Comparison of ENCODE assay signal across 8 mouse cellular contexts in genomic region chr7:45340066-45340442, GRCm38 (mm10). TPM values are rescaled to one million over a fixed set of nuclear protein-coding genes. Genes with fewer than 3 reads are reported as not detected.
DNase-seq lines count a peak whose midpoint lies in the region; ATAC-seq and TF ChIP-seq lines count a peak whose summit lies in the region.

No protein-coding gene starts in this region.

- peak overlapping the region; percentile 46; the same call in 1 of the 2 replicates for H3K4me3 ChIP-seq in heart, adult 2 months
- peak overlapping the region; percentile 79 for H3K4me3 ChIP-seq in E14TG2a.4 (replicated peaks; ENCODE audit: low read length)
- H3K4me3 ChIP-seq in hindbrain, embryonic 11.5 days (ENCODE audit: low read depth, low read length), result peak overlapping the region; percentile 47

- no peaks in the 10 kb centered on the region for H3K79me2 ChIP-seq in heart, adult 2 months (replicated peaks; ENCODE audit: control insufficient read depth, insufficient read depth, low read length)

- ATAC-seq in hindbrain, embryonic 11.5 days (ENCODE audit: low FRiP score), result no peak
- ATAC-seq in megakaryocyte-erythroid progenitor cell, adult 5-6 weeks (replicated peaks; ENCODE audit: low FRiP score, low TSS enrichment, poor library complexity, severe bottlenecking), result peak; percentile 0; the same call in 1 of the 2 replicates

- H3K9ac ChIP-seq in heart, adult 2 months (ENCODE audit: low read depth, low read length), result 0 out of 2 replicates have a peak overlapping the region, but pooled peaks have one; percentile 8
- peak overlapping the region; percentile 45; the same call in 1 of the 2 replicates for H3K9ac ChIP-seq in hindbrain, embryonic 11.5 days (ENCODE audit: low read depth, low read length)

- H3K4me1 ChIP-seq in heart, adult 2 months (ENCODE audit: control insufficient read depth, insufficient read depth, low read length), result peaks cover 13% of the 10 kb centered on the region
- peaks cover 77% of the 10 kb centered on the region for H3K4me1 ChIP-seq in E14TG2a.4 (replicated peaks; ENCODE audit: low read depth, low read length)
- H3K4me1 ChIP-seq in hindbrain, embryonic 11.5 days (replicated peaks; ENCODE audit: control insufficient read depth, insufficient read depth, low read length), result peaks cover 4% of the 10 kb centered on the region

- no peak overlapping the region; the same call in 1 of the 2 replicates for H3K27ac ChIP-seq in heart, adult 2 months
- 0 out of 2 replicates have a peak overlapping the region, but pooled peaks have one; percentile 17 for H3K27ac ChIP-seq in hindbrain, embryonic 11.5 days (ENCODE audit: low read depth, low read length)

- TF ChIP-seq POLR2A in heart, adult 2 months (IDR thresholded peaks at IDR 0.05; ENCODE audit: insufficient read depth, low read depth, low read length), result 0 out of 2 replicates have a peak, but pooled peaks have one; percentile 4

- no peaks in the 10 kb centered on the region for H3K27me3 ChIP-seq in heart, adult 2 months (ENCODE audit: control insufficient read depth, insufficient read depth, low read length)
- H3K27me3 ChIP-seq in E14TG2a.4 (ENCODE audit: insufficient read depth, low read length), result peaks cover 3% of the 10 kb centered on the region; the same call in 1 of the 2 replicates
- peaks cover 3% of the 10 kb centered on the region for H3K27me3 ChIP-seq in hindbrain, embryonic 11.5 days (ENCODE audit: control insufficient read depth, insufficient read depth, low read length)

- DNase-seq in heart, adult 2 months, result no peak
- DNase-seq in heart, adult 8-10 months (ENCODE audit: low spot score), result no peak
- DNase-seq in hindbrain, embryonic 11.5 days (ENCODE audit: low spot score), result no peak
- DNase-seq in urinary bladder, postnatal 36 days (ENCODE audit: low spot score in 2 of 2), result no peak
- DNase-seq in cerebellum, adult 11 months, result no peak
- DNase-seq in left cerebral cortex, adult 8-10 months (ENCODE audit: low spot score in 2 of 2), result no peak

- 18% methylated on average over 11 of the region's 11 CpGs for WGBS in heart, adult 2 months
- WGBS in hindbrain, embryonic 11.5 days, result 2% methylated on average over 11 of the region's 11 CpGs

- intact Hi-C loops in heart, adult 2 months (cut with DNase I), result loop anchor here (5.0 kb wide), 1 partner anchor 33 kb away; no protein-coding TSS in a partner anchor

- no peak for TF ChIP-seq EP300 in heart, adult 2 months (IDR thresholded peaks at IDR 0.05; ENCODE audit: insufficient read depth, low read depth, low read length)

- H3K4me2 ChIP-seq in hindbrain, embryonic 11.5 days (replicated peaks; ENCODE audit: low read depth, low read length), result peak overlapping the region; percentile 94

- no peaks in the 10 kb centered on the region for H3K36me3 ChIP-seq in heart, adult 2 months (ENCODE audit: control insufficient read depth, insufficient read depth, low read length)
- peaks cover 5% of the 10 kb centered on the region; the same call in 1 of the 2 replicates for H3K36me3 ChIP-seq in E14TG2a.4 (ENCODE audit: insufficient read depth, low read length)
- no peaks in the 10 kb centered on the region for H3K36me3 ChIP-seq in hindbrain, embryonic 11.5 days (ENCODE audit: control insufficient read depth, insufficient read depth, low read length)

- no peak for TF ChIP-seq CTCF in heart, adult 2 months (IDR thresholded peaks at IDR 0.05)
- TF ChIP-seq CTCF in E14TG2a.4 (conservative IDR thresholded peaks at IDR 0.05; ENCODE audit: low read length), result no peak

- H3K9me3 ChIP-seq in E14TG2a.4 (ENCODE audit: low read length), result peaks cover 8% of the 10 kb centered on the region; the same call in 1 of the 2 replicates
- no peaks in the 10 kb centered on the region for H3K9me3 ChIP-seq in hindbrain, embryonic 11.5 days (ENCODE audit: control insufficient read depth, low read length)

RNA-seq across cellular contexts. Expression of gene Hrc, which starts 5.0 kb away (rescaled TPM):
- total RNA-seq in heart, adult 2 months (2021), result 1,000 to 10,000 TPM in 1 of 2 experiments, 100 to 1,000 TPM in 1; 863 to 1,007 TPM
- 383 and 578 TPM in 2 replicates for polyA plus RNA-seq in heart, adult 2 months (2012; rRNA removed)
- total RNA-seq in heart, adult 8-10 months (2022), result 1,000 to 10,000 TPM; 1,032 to 1,216 (median 1,081) TPM
- polyA plus RNA-seq in hindbrain, embryonic 11.5 days (2014; fragmentation: Nextera tagmentation; extraction: Ambion mirVana), result 0.68 and 0.77 TPM in 2 replicates
- not detected in 2 replicates for total RNA-seq in megakaryocyte-erythroid progenitor cell, adult 5-6 weeks (2014; fragmentation: Nextera tagmentation)
- total RNA-seq in megakaryocyte-erythroid progenitor cell, adult 5-6 weeks (2017), result not detected in 2 replicates
- total RNA-seq in left cerebral cortex, adult 8-10 months (2022), result 1 to 10 TPM in 1 of 4 experiments, under 1 TPM in 3; 0.26 to 1.1 (median 0.78) TPM

RNA-seq across cellular contexts. Expression of gene Trpm4, which starts 6.5 kb away (rescaled TPM):
- total RNA-seq in heart, adult 2 months (2021), result 10 to 100 TPM; 21.0 to 21.4 TPM
- polyA plus RNA-seq in heart, adult 2 months (2012; rRNA removed), result 38.7 and 40.9 TPM in 2 replicates
- 10 to 100 TPM; 23.8 to 36.3 (median 25.4) TPM for total RNA-seq in heart, adult 8-10 months (2022)
- polyA plus RNA-seq in hindbrain, embryonic 11.5 days (2014; fragmentation: Nextera tagmentation; extraction: Ambion mirVana), result 5.2 and 6.9 TPM in 2 replicates
- 0.22 and 0.54 TPM in 2 replicates for total RNA-seq in megakaryocyte-erythroid progenitor cell, adult 5-6 weeks (2014; fragmentation: Nextera tagmentation)
- 0.11 TPM in 1 of 2 replicates, not detected in the other for total RNA-seq in megakaryocyte-erythroid progenitor cell, adult 5-6 weeks (2017)
- 10 to 100 TPM; 23.9 to 27.8 (median 25.1) TPM for total RNA-seq in left cerebral cortex, adult 8-10 months (2022)

RNA-seq across cellular contexts. Expression of gene Ppfia3, which starts 26.8 kb away (rescaled TPM):
- under 1 TPM; 0.11 to 0.26 TPM for total RNA-seq in heart, adult 2 months (2021)
- polyA plus RNA-seq in heart, adult 2 months (2012; rRNA removed), result 0.09 and 0.14 TPM in 2 replicates
- under 1 TPM; 0.11 to 0.33 (median 0.20) TPM for total RNA-seq in heart, adult 8-10 months (2022)
- polyA plus RNA-seq in hindbrain, embryonic 11.5 days (2014; fragmentation: Nextera tagmentation; extraction: Ambion mirVana), result 8.2 and 9.5 TPM in 2 replicates
- 0.42 TPM in 1 of 2 replicates, not detected in the other for total RNA-seq in megakaryocyte-erythroid progenitor cell, adult 5-6 weeks (2014; fragmentation: Nextera tagmentation)
- 0.80 TPM in 1 of 2 replicates, not detected in the other for total RNA-seq in megakaryocyte-erythroid progenitor cell, adult 5-6 weeks (2017)
- total RNA-seq in left cerebral cortex, adult 8-10 months (2022), result 100 to 1,000 TPM; 137 to 162 (median 150) TPM

RNA-seq across cellular contexts. Expression of gene Lin7b, which starts 30.3 kb away (rescaled TPM):
- total RNA-seq in heart, adult 2 months (2021), result 1 to 10 TPM; 1.0 to 1.6 TPM
- 2.3 and 3.4 TPM in 2 replicates for polyA plus RNA-seq in heart, adult 2 months (2012; rRNA removed)
- total RNA-seq in heart, adult 8-10 months (2022), result 1 to 10 TPM; 1.0 to 1.5 (median 1.3) TPM
- 0.92 and 1.7 TPM in 2 replicates for polyA plus RNA-seq in hindbrain, embryonic 11.5 days (2014; fragmentation: Nextera tagmentation; extraction: Ambion mirVana)
- total RNA-seq in megakaryocyte-erythroid progenitor cell, adult 5-6 weeks (2014; fragmentation: Nextera tagmentation), result 2.4 and 2.6 TPM in 2 replicates
- not detected in 2 replicates for total RNA-seq in megakaryocyte-erythroid progenitor cell, adult 5-6 weeks (2017)
- 100 to 1,000 TPM; 139 to 172 (median 159) TPM for total RNA-seq in left cerebral cortex, adult 8-10 months (2022)

RNA-seq across cellular contexts. Expression of gene Snrnp70, which starts 55.5 kb away (rescaled TPM):
- 10 to 100 TPM; 85.0 to 99.5 TPM for total RNA-seq in heart, adult 2 months (2021)
- 117 and 151 TPM in 2 replicates for polyA plus RNA-seq in heart, adult 2 months (2012; rRNA removed)
- total RNA-seq in heart, adult 8-10 months (2022), result 100 to 1,000 TPM in 1 of 4 experiments, 10 to 100 TPM in 3; 68.3 to 107 (median 86.7) TPM
- polyA plus RNA-seq in hindbrain, embryonic 11.5 days (2014; fragmentation: Nextera tagmentation; extraction: Ambion mirVana), result 76.5 and 114 TPM in 2 replicates
- total RNA-seq in megakaryocyte-erythroid progenitor cell, adult 5-6 weeks (2014; fragmentation: Nextera tagmentation), result 350 and 415 TPM in 2 replicates
- 478 and 585 TPM in 2 replicates for total RNA-seq in megakaryocyte-erythroid progenitor cell, adult 5-6 weeks (2017)
- 100 to 1,000 TPM; 295 to 398 (median 356) TPM for total RNA-seq in left cerebral cortex, adult 8-10 months (2022)

Comparison
In these comparisons a context has a peak if more than half of its experiments do, and no peak if none do; other contexts are left out.
1. RNA of gene Hrc, which starts 5.0 kb away (total RNA-seq): 1,032 to 1,216 TPM in heart, adult 8-10 months and 863 to 1,007 TPM in heart, adult 2 months; 0.26 to 1.1 TPM in left cerebral cortex, adult 8-10 months and not detected in megakaryocyte-erythroid progenitor cell, adult 5-6 weeks; every median in the first group is over 100 times any median in the second.
2. RNA of gene Trpm4, which starts 6.5 kb away (total RNA-seq): 23.8 to 36.3 TPM in heart, adult 8-10 months, 23.9 to 27.8 TPM in left cerebral cortex, adult 8-10 months and 21.0 to 21.4 TPM in heart, adult 2 months; 0.11 to 0.54 TPM in megakaryocyte-erythroid progenitor cell, adult 5-6 weeks; every median in the first group is over 10 times any median in the second.
3. RNA of gene Ppfia3, which starts 26.8 kb away (total RNA-seq): 137 to 162 TPM in left cerebral cortex, adult 8-10 months; 0.42 to 0.80 TPM in megakaryocyte-erythroid progenitor cell, adult 5-6 weeks, 0.11 to 0.33 TPM in heart, adult 8-10 months and 0.11 to 0.26 TPM in heart, adult 2 months; every median in the first group is over 10 times any median in the second.
4. Peak in every context shown above with its lines, with median percentiles within 50 percentile points of each other: H3K4me3 ChIP-seq.